Mouse (Mus musculus) heart, postnatal 0 days (tissue): Measurements from ENCODE around the gene Ociad1. TPM values are rescaled to one million over a fixed set of nuclear protein-coding genes. Genes with fewer than 3 reads are reported as not detected.

Experiments used
- ATAC-seq: fragments of 200-750 bp; cut with Nextera tagmentation; 2 replicates; pipeline ENCODE4 v1.8.0; 2017; ENCODE audit warnings: low read depth, moderate number of reproducible peaks, moderate library complexity; ENCODE audit not compliant: insufficient read depth
- DNase-seq: peaks from one replicate; pipeline ENCODE4 v3.0.0-alpha.2; 2016; ENCODE audit warnings: low spot score
- H3K27ac ChIP-seq: fragments of 300-500 bp; sonication (generic); 2 replicates; pipeline ENCODE4 v1.5.1; 2014; ENCODE audit warnings: low read depth, mild to moderate bottlenecking
- H3K27me3 ChIP-seq: fragments of 300-500 bp; sonication (generic); 2 replicates; pipeline ENCODE4 v1.6.1; 2014; ENCODE audit warnings: low read length, mixed read lengths; ENCODE audit not compliant: control insufficient read depth, insufficient read depth
- H3K36me3 ChIP-seq: fragments of 300-500 bp; sonication (generic); replicated peaks from 2 replicates; pipeline ENCODE4 v1.6.1; 2014; ENCODE audit warnings: low read length, mixed read lengths; ENCODE audit not compliant: control insufficient read depth, insufficient read depth
- H3K4me1 ChIP-seq: fragments of 300-500 bp; sonication (generic); 2 replicates; pipeline ENCODE4 v1.6.1; 2014; ENCODE audit warnings: antibody characterized with exemption; ENCODE audit not compliant: control insufficient read depth, insufficient read depth
- H3K4me2 ChIP-seq: fragments of 300-500 bp; sonication (generic); 2 replicates; pipeline ENCODE4 v1.6.1; 2014; ENCODE audit warnings: low read depth, mild to moderate bottlenecking, low read length, moderate library complexity
- H3K4me3 ChIP-seq: fragments of 300-500 bp; sonication (generic); 2 replicates; pipeline ENCODE4 v1.5.1; 2014; ENCODE audit warnings: low read depth, low read length
- H3K9ac ChIP-seq: fragments of 300-500 bp; sonication (generic); replicated peaks from 2 replicates; pipeline ENCODE4 v1.6.1; 2014; ENCODE audit warnings: low read depth, low read length, mixed read lengths
- H3K9me3 ChIP-seq: fragments of 300-500 bp; sonication (generic); replicated peaks from 2 replicates; pipeline ENCODE4 v1.6.1; 2016; ENCODE audit warnings: low read length; ENCODE audit not compliant: control insufficient read depth
- CTCF ChIP-seq: IDR thresholded peaks from 2 replicates; pipeline ENCODE4 v1.5.1; 2016; ENCODE audit warnings: antibody characterized with exemption, control low read depth, low read depth
- EP300 ChIP-seq: IDR thresholded peaks from 2 replicates; pipeline ENCODE4 v1.6.1; 2016; ENCODE audit warnings: antibody characterized with exemption, low read depth
- WGBS: fragments of 180-500 bp; shearing (Covaris S2); extraction: QIAGEN DNeasy Blood & Tissue Kit; methylation state at CpG from one replicate; pipeline ENCODE4 v1.1.7; 2014; 5-methylcytosine and 5-hydroxymethylcytosine counted together
- polyA plus RNA-seq: library from polyadenylated mRNA; unstranded; fragments of >200 nt; fragmentation: Nextera tagmentation; extraction: Ambion mirVana; gene quantifications from 2 replicates; pipeline ENCODE4 v1.2.1, GENCODE M21; 2015
- total RNA-seq: library from RNA; depleted of rRNA; stranded (reverse); fragments of >200 nt; gene quantifications from 2 replicates; pipeline ENCODE4 v1.2.3, GENCODE M21; 2014; ENCODE audit warnings: low replicate concordance

Ociad1 gene
- total and polyA plus RNA-seq, 2 experiments from 2014 or later: 131 to 265 TPM

- Histone ChIP-seq H3K27ac (no peak overlapping the region), H3K9me3 (no peaks in the 10 kb centered on the region), H3K36me3 (no peaks in the 10 kb centered on the region), H3K4me2 (no peak overlapping the region), H3K9ac (no peak overlapping the region), H3K27me3 (no peaks in the 10 kb centered on the region), H3K4me3 (no peak overlapping the region), H3K4me1 (no peaks in the 10 kb centered on the region)
- DNase-seq (no peak), ATAC-seq (no peak)
- TF ChIP-seq CTCF (no peak), EP300 (no peak)
- WGBS: 63% methylated on average over 5 of the region's 5 CpGs
Observed at GRCm38 (mm10) chr5:73286603-73287002, 6.0 kb upstream of the Ociad1 start.

GRCm38 (mm10) chr5:73289900-73290299 is 2.7 kb upstream of the Ociad1 start:
- 58% methylated on average over 2 of the region's 2 CpGs for WGBS
- H3K36me3 ChIP-seq: peaks cover 2% of the 10 kb centered on the region

GRCm38 (mm10) chr5:73293458-73293827 is 859 bp downstream of the Ociad1 start:
- H3K27ac ChIP-seq: peak overlapping the region; percentile 93
- WGBS: 9% methylated on average over 8 of the region's 8 CpGs
- H3K4me2 ChIP-seq: peak overlapping the region; percentile 85
- peak overlapping the region; percentile 95 for H3K9ac ChIP-seq
- H3K9me3 ChIP-seq: no peaks in the 10 kb centered on the region
- DNase-seq (no peak), ATAC-seq (no peak)
- no peak for TF ChIP-seq CTCF
- no peak for TF ChIP-seq EP300
- H3K27me3 ChIP-seq: no peaks in the 10 kb centered on the region
- H3K4me1 ChIP-seq: peaks cover 6% of the 10 kb centered on the region
- H3K36me3 ChIP-seq: peaks cover 25% of the 10 kb centered on the region
- H3K4me3 ChIP-seq: peak overlapping the region; percentile 96

More at GRCm38 (mm10) chr5:73289900-73290299, 2.7 kb upstream of the Ociad1 start:
- Histone ChIP-seq H3K27ac (no peak overlapping the region), H3K4me1 (peaks cover 6% of the 10 kb centered on the region), H3K9me3 (no peaks in the 10 kb centered on the region), H3K4me2 (no peak overlapping the region), H3K27me3 (no peaks in the 10 kb centered on the region), H3K9ac (no peak overlapping the region), H3K4me3 (no peak overlapping the region)
- no peak for ATAC-seq
- TF ChIP-seq CTCF: no peak
- TF ChIP-seq EP300: no peak
- no peak for DNase-seq

GRCm38 (mm10) chr5:73295016-73295415 is 2.4 kb downstream of the Ociad1 start:
- no peak for DNase-seq
- H3K4me1 ChIP-seq: peaks cover 6% of the 10 kb centered on the region
- 97% methylated on average over 7 of the region's 7 CpGs for WGBS
- TF ChIP-seq EP300 (no peak), CTCF (no peak)
- no peak for ATAC-seq
- H3K36me3 ChIP-seq: peaks cover 34% of the 10 kb centered on the region
- H3K9me3 ChIP-seq: no peaks in the 10 kb centered on the region
- H3K4me2 ChIP-seq: no peak overlapping the region
- no peak overlapping the region for H3K4me3 ChIP-seq
- no peak overlapping the region for H3K9ac ChIP-seq
- no peaks in the 10 kb centered on the region for H3K27me3 ChIP-seq
- no peak overlapping the region for H3K27ac ChIP-seq

- Histone ChIP-seq H3K4me1 (peaks cover 6% of the 10 kb centered on the region), H3K27me3 (no peaks in the 10 kb centered on the region), H3K9me3 (no peaks in the 10 kb centered on the region), H3K27ac (no peak overlapping the region), H3K36me3 (peaks cover 43% of the 10 kb centered on the region), H3K4me3 (no peak overlapping the region), H3K9ac (no peak overlapping the region), H3K4me2 (no peak overlapping the region)
- no peak for DNase-seq
- 79% methylated on average over 4 of the region's 4 CpGs for WGBS
- no peak for TF ChIP-seq EP300
- no peak for TF ChIP-seq CTCF
- ATAC-seq: no peak
Observed at GRCm38 (mm10) chr5:73295916-73296315, 3.3 kb downstream of the Ociad1 start.

GRCm38 (mm10) chr5:73301601-73302307 is 9.2 kb downstream of the Ociad1 start:
- no peak overlapping the region for H3K4me3 ChIP-seq
- TF ChIP-seq CTCF: no peak
- no peak for TF ChIP-seq EP300
- no peak overlapping the region for H3K4me2 ChIP-seq
- no peaks in the 10 kb centered on the region for H3K27me3 ChIP-seq
- peaks cover 73% of the 10 kb centered on the region for H3K36me3 ChIP-seq
- no peaks in the 10 kb centered on the region for H3K9me3 ChIP-seq
- H3K4me1 ChIP-seq: no peaks in the 10 kb centered on the region
- no peak overlapping the region for H3K27ac ChIP-seq
- no peak for DNase-seq
- no peak overlapping the region for H3K9ac ChIP-seq
- 86% methylated on average over 7 of the region's 7 CpGs for WGBS
- no peak for ATAC-seq
